Mouse (Mus musculus) spleen, adult 2 months (tissue): Measurements from ENCODE around the gene Fshr.

Experiments
- CTCF ChIP-seq: fragments of 200-500 bp; IDR thresholded peaks from 2 replicates; pipeline ENCODE4 v1.5.1; 2011; ENCODE audit warnings: mild to moderate bottlenecking, inconsistent platforms; ENCODE audit not compliant: insufficient read depth, insufficient read length, insufficient replicate concordance; ENCODE audit errors: extremely low read depth
- POLR2A ChIP-seq: fragments of 200-500 bp; IDR thresholded peaks from 2 replicates; pipeline ENCODE4 v1.6.1; 2011; ENCODE audit warnings: low read depth, low read length, inconsistent platforms

GRCm38 (mm10) chr17:89064327-89065095 is 136.0 kb downstream of the Fshr start:
- TF ChIP-seq CTCF (no peak), POLR2A (no peak)
